Mouse (Mus musculus) embryonic facial prominence, embryonic 14.5 days (tissue): ENCODE measurements around the gene Pmpca. TPM values are rescaled to one million over a fixed set of nuclear protein-coding genes. Genes with fewer than 3 reads are reported as not detected.

ENCODE experiments used
- ATAC-seq: fragments of 200-750 bp; cut with Nextera tagmentation; 2 replicates; pipeline ENCODE4 v1.8.0; 2017; ENCODE audit warnings: low read depth, moderate number of reproducible peaks, moderate TSS enrichment
- DNase-seq: peaks from one replicate; pipeline ENCODE4 v3.0.0-alpha.2; 2015; ENCODE audit warnings: low spot score
- H3K27ac ChIP-seq: fragments of 300-500 bp; sonication (generic); replicated peaks from 2 replicates; pipeline ENCODE4 v1.5.1; 2014; ENCODE audit warnings: low read depth, mild to moderate bottlenecking, low read length, moderate library complexity
- H3K27me3 ChIP-seq: fragments of 300-500 bp; sonication (generic); replicated peaks from 2 replicates; pipeline ENCODE4 v1.6.1; 2014; ENCODE audit warnings: low read length; ENCODE audit not compliant: control insufficient read depth, insufficient read depth
- H3K36me3 ChIP-seq: fragments of 300-500 bp; sonication (generic); 2 replicates; pipeline ENCODE4 v1.6.1; 2014; ENCODE audit warnings: low read length, mixed read lengths; ENCODE audit not compliant: control insufficient read depth, insufficient read depth
- H3K4me1 ChIP-seq: fragments of 300-500 bp; sonication (generic); 2 replicates; pipeline ENCODE4 v1.6.1; 2014; ENCODE audit warnings: antibody characterized with exemption, low read length; ENCODE audit not compliant: control insufficient read depth, insufficient read depth
- H3K4me2 ChIP-seq: fragments of 300-500 bp; sonication (generic); 2 replicates; pipeline ENCODE4 v1.6.1; 2014; ENCODE audit warnings: low read depth, mild to moderate bottlenecking, low read length, moderate library complexity, mixed read lengths
- H3K4me3 ChIP-seq: fragments of 300-500 bp; sonication (generic); 2 replicates; pipeline ENCODE4 v1.5.1; 2014; ENCODE audit warnings: low read depth, mild to moderate bottlenecking, low read length
- H3K9ac ChIP-seq: fragments of 300-500 bp; sonication (generic); 2 replicates; pipeline ENCODE4 v1.6.1; 2014; ENCODE audit warnings: low read depth, mild to moderate bottlenecking, low read length, moderate library complexity, mixed read lengths
- H3K9me3 ChIP-seq: fragments of 300-500 bp; sonication (generic); 2 replicates; pipeline ENCODE4 v1.6.1; 2016; ENCODE audit warnings: low read length; ENCODE audit not compliant: control insufficient read depth
- WGBS: fragments of 180-500 bp; shearing (Covaris S2); extraction: QIAGEN DNeasy Blood & Tissue Kit; methylation state at CpG from one replicate; pipeline ENCODE4 v1.1.7; 2014; 5-methylcytosine and 5-hydroxymethylcytosine counted together
- polyA plus RNA-seq: library from polyadenylated mRNA; unstranded; fragments of >200 nt; fragmentation: Nextera tagmentation; extraction: Ambion mirVana; gene quantifications from 2 replicates; pipeline ENCODE4 v1.2.1, GENCODE M21; 2014

Gene Pmpca
- polyA plus RNA-seq, 1 experiment from 2014 or later, result 71.9 TPM

- Histone ChIP-seq H3K4me3 (no peak overlapping the region), H3K36me3 (peaks cover 55% of the 10 kb centered on the region), H3K27me3 (no peaks in the 10 kb centered on the region), H3K9ac (no peak overlapping the region), H3K4me1 (peaks cover 25% of the 10 kb centered on the region), H3K27ac (no peak overlapping the region), H3K9me3 (no peaks in the 10 kb centered on the region), H3K4me2 (no peak overlapping the region)
- DNase-seq (no peak), ATAC-seq (no peak)
- WGBS, result 75% methylated on average over 8 of the region's 8 CpGs
These were observed 14.2 kb downstream of the Pmpca start for GRCm38 (mm10) chr2:26403306-26403705.

GRCm38 (mm10) chr2:26408515-26409356 is 19.6 kb downstream of the Pmpca start, which contains the start of gene Inpp5e:
Inpp5e (minus strand) TSS chr2:26409203.
- no peaks in the 10 kb centered on the region for H3K9me3 ChIP-seq
- H3K4me2 ChIP-seq, result peak within 1 kb of the TSS; percentile 84
- peak within 1 kb of the TSS; percentile 74 for H3K27ac ChIP-seq
- peak within 1 kb of the TSS; percentile 92 for H3K9ac ChIP-seq
- DNase-seq (peak; percentile 94), ATAC-seq (peak; percentile 96)
- peaks cover 27% of the 10 kb centered on the region for H3K4me1 ChIP-seq
- peak within 1 kb of the TSS; percentile 93 for H3K4me3 ChIP-seq
- WGBS, result under 1% methylated on average over 55 of the region's 57 CpGs
- H3K36me3 ChIP-seq, result peaks cover 46% of the 10 kb centered on the region
- H3K27me3 ChIP-seq, result no peaks in the 10 kb centered on the region

- WGBS, result 60% methylated on average over 3 of the region's 3 CpGs
- Histone ChIP-seq H3K27me3 (no peaks in the 10 kb centered on the region), H3K4me1 (peaks cover 27% of the 10 kb centered on the region), H3K27ac (0 out of 2 replicates have a peak overlapping the region, but pooled peaks have one; percentile 48), H3K4me3 (peak overlapping the region; percentile 93), H3K4me2 (peak overlapping the region; percentile 84), H3K36me3 (peaks cover 52% of the 10 kb centered on the region), H3K9me3 (no peaks in the 10 kb centered on the region), H3K9ac (no peak overlapping the region)
- DNase-seq (no peak), ATAC-seq (no peak)
These were observed 20.2 kb downstream of the Pmpca start for GRCm38 (mm10) chr2:26409362-26409761.

- no peak overlapping the region for H3K4me3 ChIP-seq
- ATAC-seq (no peak), DNase-seq (no peak)
- WGBS, result 69% methylated on average over 5 of the region's 5 CpGs
- H3K4me1 ChIP-seq, result peaks cover 27% of the 10 kb centered on the region
- H3K27me3 ChIP-seq, result no peaks in the 10 kb centered on the region
- peaks cover 59% of the 10 kb centered on the region for H3K36me3 ChIP-seq
- no peaks in the 10 kb centered on the region for H3K9me3 ChIP-seq
- H3K27ac ChIP-seq, result peak overlapping the region; percentile 48
- H3K4me2 ChIP-seq, result no peak overlapping the region
- H3K9ac ChIP-seq, result no peak overlapping the region
These were observed 21.0 kb downstream of the Pmpca start for GRCm38 (mm10) chr2:26410091-26410490.

- Histone ChIP-seq H3K36me3 (peaks cover 68% of the 10 kb centered on the region), H3K9me3 (no peaks in the 10 kb centered on the region), H3K4me3 (no peak overlapping the region), H3K27ac (peak overlapping the region; percentile 48), H3K4me2 (no peak overlapping the region), H3K4me1 (peaks cover 25% of the 10 kb centered on the region), H3K9ac (no peak overlapping the region), H3K27me3 (no peaks in the 10 kb centered on the region)
- peak; percentile 24; the same call in 1 of the 2 replicates for ATAC-seq
- DNase-seq, result peak; percentile 77
- WGBS, result 69% methylated on average over 4 of the region's 5 CpGs
These were observed 21.8 kb downstream of the Pmpca start for GRCm38 (mm10) chr2:26410931-26411411.

- no peaks in the 10 kb centered on the region for H3K27me3 ChIP-seq
- H3K4me1 ChIP-seq, result no peaks in the 10 kb centered on the region
- no peak overlapping the region for H3K4me2 ChIP-seq
These were observed 27.9 kb downstream of the Pmpca start for GRCm38 (mm10) chr2:26417066-26417465.

GRCm38 (mm10) chr2:26418120-26418519 is 29.0 kb downstream of the Pmpca start:
- DNase-seq, result no peak
- Histone ChIP-seq H3K27me3 (no peaks in the 10 kb centered on the region), H3K4me2 (no peak overlapping the region), H3K4me3 (no peak overlapping the region), H3K9me3 (no peaks in the 10 kb centered on the region), H3K4me1 (no peaks in the 10 kb centered on the region), H3K36me3 (peaks cover 100% of the 10 kb centered on the region), H3K9ac (no peak overlapping the region), H3K27ac (no peak overlapping the region)
- no peak for ATAC-seq
- 81% methylated on average over 1 of the region's 1 CpGs for WGBS

More at GRCm38 (mm10) chr2:26417066-26417465, 27.9 kb downstream of the Pmpca start:
- Histone ChIP-seq H3K9ac (no peak overlapping the region), H3K27ac (no peak overlapping the region), H3K36me3 (peaks cover 99% of the 10 kb centered on the region), H3K4me3 (no peak overlapping the region), H3K9me3 (no peaks in the 10 kb centered on the region)
- ATAC-seq, result no peak
- no peak for DNase-seq

- no peaks in the 10 kb centered on the region for H3K4me1 ChIP-seq
- ATAC-seq (no peak), DNase-seq (no peak)
- 95% methylated on average over 2 of the region's 2 CpGs for WGBS
- H3K27me3 ChIP-seq, result no peaks in the 10 kb centered on the region
- H3K4me3 ChIP-seq, result no peak overlapping the region
- H3K9ac ChIP-seq, result no peak overlapping the region
- H3K4me2 ChIP-seq, result no peak overlapping the region
- no peak overlapping the region for H3K27ac ChIP-seq
- peaks cover 99% of the 10 kb centered on the region for H3K36me3 ChIP-seq
- no peaks in the 10 kb centered on the region for H3K9me3 ChIP-seq
These were observed 32.8 kb downstream of the Pmpca start for GRCm38 (mm10) chr2:26421969-26422368.
